Mouse (Mus musculus): Measurements from ENCODE around the gene Mapkap1. TPM values are rescaled to one million over a fixed set of nuclear protein-coding genes. Genes with fewer than 3 reads are reported as not detected.

Gene Mapkap1
- total and polyA plus RNA-seq, 3 experiments = 39.4 to 45.8 (median 40.7) TPM

DNA sequence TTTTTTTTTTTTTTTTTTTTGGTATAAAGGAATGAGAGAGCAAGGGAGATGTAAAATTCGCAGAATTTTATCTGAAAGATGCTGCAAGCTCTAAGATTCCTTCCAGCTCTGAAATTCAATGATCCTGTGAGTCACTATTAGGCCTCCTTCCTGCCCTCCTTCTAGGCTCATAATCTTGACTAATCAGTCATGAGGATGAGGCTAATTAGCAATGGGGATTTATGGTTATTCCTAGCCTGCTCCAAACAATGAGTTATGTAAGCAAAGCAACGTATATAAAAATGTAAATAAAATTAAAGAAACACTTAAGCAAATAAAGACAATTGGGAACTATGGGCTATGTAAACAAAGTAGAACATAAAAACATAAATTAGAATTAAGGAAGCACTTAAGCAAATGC, 32.2 kb upstream of the Mapkap1 start:
- TF ChIP-seq USF2 (conservative IDR thresholded peaks at IDR 0.05; ENCODE audit: low read depth, low read length) (no peak), UBTF (IDR thresholded peaks at IDR 0.05; ENCODE audit: low read depth, low read length) (no peak), NELFE (IDR thresholded peaks at IDR 0.05; ENCODE audit: low read depth, low read length) (no peak), ZKSCAN1 (IDR thresholded peaks at IDR 0.05; ENCODE audit: borderline replicate concordance, low read depth, low read length) (no peak), ZC3H11A (IDR thresholded peaks at IDR 0.05; ENCODE audit: low read depth, low read length) (no peak), SIN3A (IDR thresholded peaks at IDR 0.05; ENCODE audit: low read length) (no peak), BHLHE40 (IDR thresholded peaks at IDR 0.05; ENCODE audit: low read depth, low read length) (no peak), GABPA (IDR thresholded peaks at IDR 0.05; ENCODE audit: insufficient replicate concordance, low read depth, low read length) (no peak), PAX5 (IDR thresholded peaks at IDR 0.05; ENCODE audit: low read length) (no peak), TCF12 (IDR thresholded peaks at IDR 0.05; ENCODE audit: low read depth, low read length) (no peak), JUND (conservative IDR thresholded peaks at IDR 0.05; ENCODE audit: low read depth, low read length) (no peak), ZMIZ1 (IDR thresholded peaks at IDR 0.05; ENCODE audit: low read depth, low read length) (no peak), RCOR1 (conservative IDR thresholded peaks at IDR 0.05; ENCODE audit: low read depth, low read length) (no peak), E2F4 (IDR thresholded peaks at IDR 0.05; ENCODE audit: insufficient replicate concordance, low read depth, low read length) (no peak), SMC3 (IDR thresholded peaks at IDR 0.05; ENCODE audit: low read depth, low read length) (no peak), TBP (conservative IDR thresholded peaks at IDR 0.05; ENCODE audit: low read depth, low read length) (no peak), RAD21 (IDR thresholded peaks at IDR 0.05; ENCODE audit: low read depth, low read length) (no peak), ZNF384 (IDR thresholded peaks at IDR 0.05; ENCODE audit: low read depth, low read length) (no peak), CHD2 (IDR thresholded peaks at IDR 0.05; ENCODE audit: low read length) (no peak), POLR2A (IDR thresholded peaks at IDR 0.05; ENCODE audit: low read depth, low read length) (no peak)
- H3K9me3 ChIP-seq (replicated peaks; ENCODE audit: low read length) = no peaks in the 10 kb centered on the region
- H3K9ac ChIP-seq (ENCODE audit: insufficient read depth, low read depth) = no peak overlapping the region
- no peak for DNase-seq (ENCODE audit: extremely low read depth)
- H3K4me2 ChIP-seq (ENCODE audit: insufficient read depth, low read depth, poor library complexity, severe bottlenecking) = no peak overlapping the region
- H3K4me1 ChIP-seq (ENCODE audit: control insufficient read depth in 1 of 2, insufficient read depth in 2 of 2) = peaks cover 5 to 10% of the 10 kb centered on the region in 2 experiments
- H3K27ac ChIP-seq (ENCODE audit: insufficient read depth, low read depth) = no peak overlapping the region
- peaks cover 15% of the 10 kb centered on the region for H3K27me3 ChIP-seq (replicated peaks)
- dilution Hi-C loops (cut with MboI; ENCODE audit: extremely low pct_ligation_motif_present, extremely low pct_unique_long_range_greater_than_20kb, low sequenced_read_pairs) = no loop called here
- in situ Hi-C loops (cut with MboI; ENCODE audit: low pct_ligation_motif_present, low pct_unique_long_range_greater_than_20kb, low sequenced_read_pairs) = no loop called here
- no peak overlapping the region for H3K4me3 ChIP-seq (replicated peaks in 1 of 3; ENCODE audit: low read depth in 2 of 3, low read length in 2 of 3, poor library complexity in 1 of 3)
- H3K36me3 ChIP-seq (replicated peaks in 1 of 2; ENCODE audit: control insufficient read depth in 1 of 2, insufficient read depth in 1 of 2, low read length in 1 of 2) = no peaks in the 10 kb centered on the region
- H3K79me2 ChIP-seq (replicated peaks; ENCODE audit: control insufficient read depth, extremely low read depth, insufficient read depth, poor library complexity, severe bottlenecking) = no peaks in the 10 kb centered on the region

GRCm38 (mm10) chr2:34378930-34379329, 27.6 kb upstream of the Mapkap1 start:
- Histone ChIP-seq H3K79me2 (replicated peaks; ENCODE audit: control insufficient read depth, extremely low read depth, insufficient read depth, poor library complexity, severe bottlenecking) (no peaks in the 10 kb centered on the region), H3K4me2 (ENCODE audit: insufficient read depth, low read depth, poor library complexity, severe bottlenecking) (no peak overlapping the region), H3K36me3 (replicated peaks in 1 of 2; ENCODE audit: control insufficient read depth in 1 of 2, insufficient read depth in 1 of 2, low read length in 1 of 2) (no peaks in the 10 kb centered on the region), H3K27me3 (replicated peaks) (peaks cover 7% of the 10 kb centered on the region), H3K4me1 (ENCODE audit: control insufficient read depth in 1 of 2, insufficient read depth in 2 of 2) (no peaks in the 10 kb centered on the region), H3K27ac (ENCODE audit: insufficient read depth, low read depth) (no peak overlapping the region), H3K4me3 (replicated peaks in 1 of 3; ENCODE audit: low read depth in 2 of 3, low read length in 2 of 3, poor library complexity in 1 of 3) (no peak overlapping the region), H3K9ac (ENCODE audit: insufficient read depth, low read depth) (no peak overlapping the region), H3K9me3 (replicated peaks; ENCODE audit: low read length) (no peaks in the 10 kb centered on the region)
- no peak for DNase-seq (ENCODE audit: extremely low read depth)
- dilution Hi-C loops (cut with MboI; ENCODE audit: extremely low pct_ligation_motif_present, extremely low pct_unique_long_range_greater_than_20kb, low sequenced_read_pairs) (no loop called here), in situ Hi-C loops (cut with MboI; ENCODE audit: low pct_ligation_motif_present, low pct_unique_long_range_greater_than_20kb, low sequenced_read_pairs) (no loop called here)
- TF ChIP-seq NELFE (IDR thresholded peaks at IDR 0.05; ENCODE audit: low read depth, low read length) = no peak

Data from CH12.LX (cell line).